Mouse (Mus musculus) erythroblast, embryonic 14.5 days (primary cell): ENCODE results near the gene Hoxb9. TPM values are rescaled to one million over a fixed set of nuclear protein-coding genes. Genes with fewer than 3 reads are reported as not detected.

ENCODE experiments used
- H3K27me3 ChIP-seq: 2 replicates; pipeline ENCODE4 v1.6.1; 2012; ENCODE audit warnings: inconsistent platforms; ENCODE audit not compliant: control insufficient read depth
- H3K36me3 ChIP-seq: 2 replicates; pipeline ENCODE4 v1.6.1; 2012; ENCODE audit warnings: mild to moderate bottlenecking, inconsistent platforms; ENCODE audit not compliant: control insufficient read depth
- H3K4me1 ChIP-seq: 2 replicates; pipeline ENCODE4 v1.6.1; 2012; ENCODE audit warnings: inconsistent platforms; ENCODE audit not compliant: control insufficient read depth
- H3K4me3 ChIP-seq: replicated peaks from 2 replicates; pipeline ENCODE3; 2012; ENCODE audit warnings: moderate library complexity, mild to moderate bottlenecking, inconsistent platforms
- H3K9me3 ChIP-seq: 2 replicates; pipeline ENCODE4 v1.6.1; 2012; ENCODE audit warnings: low read length, inconsistent platforms, mixed read lengths; ENCODE audit not compliant: control insufficient read depth
- GATA1 ChIP-seq: IDR thresholded peaks from 2 replicates; pipeline ENCODE4 v1.6.1; 2012; ENCODE audit warnings: low read length, inconsistent platforms, mixed read lengths
- TAL1 ChIP-seq: IDR thresholded peaks from 3 replicates; pipeline ENCODE4 v1.6.1; 2012; ENCODE audit warnings: low read length, inconsistent platforms, mixed read lengths
- polyA plus RNA-seq: library from polyadenylated mRNA; stranded (reverse); fragments of >175 nt; gene quantifications from 2 replicates; pipeline ENCODE4 v1.2.3, GENCODE M21; 2012

The Hoxb9 gene
- polyA plus RNA-seq, 1 experiment = not detected

DNA sequence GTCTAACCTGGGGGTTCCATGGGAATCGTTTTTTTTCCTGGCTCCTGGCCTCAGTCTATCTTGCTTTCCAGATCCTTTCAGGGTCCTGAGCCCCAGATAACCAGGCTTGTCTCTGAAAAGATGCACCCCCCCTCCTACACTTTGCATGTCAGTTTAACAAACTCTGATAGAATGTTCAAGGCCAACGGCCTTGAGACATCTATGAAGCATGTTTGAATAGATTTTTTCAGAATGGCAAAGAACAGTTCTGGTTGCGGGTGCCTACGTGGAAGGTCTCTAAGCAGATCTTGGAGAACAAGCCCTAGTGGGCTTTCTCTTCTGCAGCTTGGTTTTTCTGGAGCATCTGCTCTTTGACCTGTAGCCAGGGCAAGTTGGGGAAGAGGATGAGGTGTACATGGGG, 37.5 kb downstream of the Hoxb9 start:
- Histone ChIP-seq H3K27me3 (peaks cover 100% of the 10 kb centered on the region), H3K36me3 (no peaks in the 10 kb centered on the region)

GRCm38 (mm10) chr11:96309288-96309687, 38.0 kb downstream of the Hoxb9 start:
- Histone ChIP-seq H3K36me3 (no peaks in the 10 kb centered on the region), H3K4me1 (no peaks in the 10 kb centered on the region), H3K9me3 (no peaks in the 10 kb centered on the region), H3K27me3 (peaks cover 100% of the 10 kb centered on the region), H3K4me3 (no peak overlapping the region)
- TF ChIP-seq GATA1 (no peak), TAL1 (no peak)

More for the DNA sequence above, 37.5 kb downstream of the Hoxb9 start:
- no peaks in the 10 kb centered on the region for H3K4me1 ChIP-seq
- no peak overlapping the region for H3K4me3 ChIP-seq
- no peaks in the 10 kb centered on the region for H3K9me3 ChIP-seq
- TF ChIP-seq TAL1 (no peak), GATA1 (no peak)

DNA sequence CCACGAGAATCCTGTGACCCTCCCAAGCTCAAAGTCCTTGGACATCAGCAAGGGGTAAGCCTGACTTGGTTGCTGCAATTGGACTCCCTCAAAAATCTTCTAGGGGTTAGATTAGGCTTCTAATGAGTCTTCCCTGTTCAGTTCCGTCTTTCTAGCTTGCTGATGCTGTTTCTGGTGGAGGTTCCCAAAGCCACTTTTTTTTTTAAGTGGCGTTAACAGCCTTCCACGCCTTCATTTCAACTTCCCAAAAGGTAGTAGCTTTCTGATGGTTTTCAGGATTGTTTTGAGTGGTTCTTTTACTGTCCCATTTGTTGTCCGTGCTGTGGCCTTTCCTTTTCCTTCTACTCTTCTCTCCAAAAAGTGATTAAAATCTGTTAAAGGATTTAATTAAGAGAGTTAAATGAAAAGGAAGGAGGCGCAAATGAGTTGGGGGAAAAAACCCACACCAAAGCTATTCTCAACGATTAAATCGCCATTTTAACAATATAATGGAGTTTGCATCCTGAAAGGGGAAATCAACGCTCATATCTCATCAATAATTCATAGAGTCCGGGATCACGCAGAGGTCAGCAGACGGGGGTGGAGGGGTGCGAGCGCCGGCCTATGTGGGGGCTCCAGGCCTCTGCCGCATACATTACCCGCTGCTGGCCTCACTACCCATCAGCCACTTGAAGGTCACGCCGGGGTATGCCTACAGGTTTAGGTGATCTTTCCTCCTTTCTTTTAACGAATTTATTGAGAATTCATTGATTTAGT, 39.1 kb downstream of the Hoxb9 start:
- peaks cover 100% of the 10 kb centered on the region for H3K27me3 ChIP-seq
- no peaks in the 10 kb centered on the region for H3K9me3 ChIP-seq
- no peaks in the 10 kb centered on the region for H3K4me1 ChIP-seq
- no peak overlapping the region for H3K4me3 ChIP-seq
- no peak for TF ChIP-seq GATA1
- no peak for TF ChIP-seq TAL1
- no peaks in the 10 kb centered on the region for H3K36me3 ChIP-seq

- Histone ChIP-seq H3K36me3 (no peaks in the 10 kb centered on the region), H3K4me1 (no peaks in the 10 kb centered on the region), H3K27me3 (peaks cover 100% of the 10 kb centered on the region), H3K4me3 (no peak overlapping the region), H3K9me3 (no peaks in the 10 kb centered on the region)
- TF ChIP-seq GATA1 = no peak
- no peak for TF ChIP-seq TAL1
Observed at GRCm38 (mm10) chr11:96311097-96311496, 39.8 kb downstream of the Hoxb9 start.

- Histone ChIP-seq H3K36me3 (no peaks in the 10 kb centered on the region), H3K27me3 (peaks cover 100% of the 10 kb centered on the region), H3K4me1 (no peaks in the 10 kb centered on the region), H3K9me3 (no peaks in the 10 kb centered on the region), H3K4me3 (no peak overlapping the region)
- TF ChIP-seq TAL1 (no peak), GATA1 (no peak)
Observed at GRCm38 (mm10) chr11:96311520-96312417, 40.5 kb downstream of the Hoxb9 start.

- no peak for TF ChIP-seq GATA1
- no peak for TF ChIP-seq TAL1
Observed at GRCm38 (mm10) chr11:96313134-96313533, 41.9 kb downstream of the Hoxb9 start.

DNA sequence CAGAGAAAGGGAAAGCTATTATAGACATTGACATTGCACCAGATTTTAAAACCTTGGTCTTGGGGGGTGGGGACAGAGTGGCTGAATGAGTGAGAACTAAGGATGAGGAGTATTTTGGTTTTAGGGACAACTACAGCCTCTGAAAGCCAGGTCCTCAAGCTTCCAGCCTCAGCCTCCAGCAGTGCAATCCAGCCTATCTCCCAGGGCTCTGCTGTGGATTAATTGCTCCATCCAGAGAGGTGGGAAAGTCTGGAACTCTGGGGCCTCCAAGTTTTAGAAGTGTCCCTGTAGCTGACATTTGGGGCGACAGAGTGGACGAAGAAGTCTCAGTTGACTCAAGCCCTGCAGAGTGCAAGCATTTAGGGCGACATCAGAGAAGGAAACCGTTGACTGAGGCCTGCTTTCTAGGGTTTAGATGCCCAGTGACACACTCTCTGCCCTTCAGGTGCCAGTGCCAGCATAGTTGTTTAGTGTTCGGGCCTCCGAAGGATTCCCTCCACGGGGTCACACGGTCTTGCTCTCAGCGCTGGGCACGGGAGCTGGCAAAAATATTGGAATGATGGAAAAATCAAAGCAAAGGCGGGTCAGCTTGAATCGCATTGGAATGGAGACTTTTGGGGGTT, 42.7 kb downstream of the Hoxb9 start:
- no peaks in the 10 kb centered on the region for H3K36me3 ChIP-seq
- H3K27me3 ChIP-seq = peaks cover 100% of the 10 kb centered on the region
- no peak for TF ChIP-seq TAL1
- TF ChIP-seq GATA1 = no peak
- no peaks in the 10 kb centered on the region for H3K4me1 ChIP-seq
- no peak overlapping the region for H3K4me3 ChIP-seq
- H3K9me3 ChIP-seq = no peaks in the 10 kb centered on the region

More at GRCm38 (mm10) chr11:96313134-96313533, 41.9 kb downstream of the Hoxb9 start:
- no peak overlapping the region for H3K4me3 ChIP-seq
- peaks cover 100% of the 10 kb centered on the region for H3K27me3 ChIP-seq
- H3K9me3 ChIP-seq = no peaks in the 10 kb centered on the region
- no peaks in the 10 kb centered on the region for H3K4me1 ChIP-seq
- no peaks in the 10 kb centered on the region for H3K36me3 ChIP-seq

- peaks cover 100% of the 10 kb centered on the region for H3K27me3 ChIP-seq
Observed at GRCm38 (mm10) chr11:96314671-96315343, 43.5 kb downstream of the Hoxb9 start.

GRCm38 (mm10) chr11:96315344-96315681, 44.1 kb downstream of the Hoxb9 start:
- Histone ChIP-seq H3K36me3 (no peaks in the 10 kb centered on the region), H3K4me3 (no peak overlapping the region), H3K9me3 (no peaks in the 10 kb centered on the region), H3K27me3 (peaks cover 100% of the 10 kb centered on the region), H3K4me1 (no peaks in the 10 kb centered on the region)
- TF ChIP-seq GATA1 (no peak), TAL1 (no peak)

More at GRCm38 (mm10) chr11:96314671-96315343, 43.5 kb downstream of the Hoxb9 start:
- TF ChIP-seq TAL1 = no peak
- no peak for TF ChIP-seq GATA1
- Histone ChIP-seq H3K4me1 (no peaks in the 10 kb centered on the region), H3K4me3 (no peak overlapping the region), H3K36me3 (no peaks in the 10 kb centered on the region), H3K9me3 (no peaks in the 10 kb centered on the region)
